Mouse (Mus musculus): ENCODE measurements around the gene Hist1h2ag. TPM values are rescaled to one million over a fixed set of nuclear protein-coding genes. Genes with fewer than 3 reads are reported as not detected.

Hist1h2ag gene
- polyA plus RNA-seq, 1 experiment from 2014 or later = 18.6 TPM

DNA sequence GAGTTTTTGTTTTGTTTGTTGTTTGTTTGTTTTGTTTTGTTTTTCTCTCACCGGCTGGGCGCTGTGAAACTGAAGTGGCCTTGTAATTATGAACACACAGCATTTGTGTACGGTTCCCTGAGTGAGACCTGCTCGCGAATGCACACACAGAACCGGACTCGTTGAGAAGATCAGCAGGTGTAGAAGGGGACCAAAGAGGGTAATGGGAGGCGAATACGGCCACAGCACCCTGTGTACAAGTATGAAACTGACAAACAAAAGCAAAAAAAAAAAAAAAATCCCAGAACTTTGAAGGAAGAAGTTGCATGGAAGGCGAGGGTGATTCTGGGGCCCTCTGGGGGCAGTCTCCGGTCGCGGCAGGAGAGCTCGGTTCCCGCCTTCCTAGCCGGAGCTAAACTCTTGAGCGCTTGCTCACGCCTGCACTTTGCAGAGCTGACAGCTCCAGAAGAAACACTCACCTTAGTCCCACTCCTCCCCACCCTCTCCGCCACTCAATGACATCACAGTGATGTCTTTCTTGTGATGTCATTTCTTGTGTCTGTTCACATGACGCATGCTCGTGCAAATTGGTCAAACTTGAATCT lies 47.3 kb downstream of the Hist1h2ag start:
- Histone ChIP-seq H3K9me3 (replicated peaks) (no peaks in the 10 kb centered on the region), H3K36me3 (no peaks in the 10 kb centered on the region), H3K27me3 (peaks cover 67% of the 10 kb centered on the region), H3K9ac (peak overlapping the region; percentile 56), H3K4me3 (replicated peaks) (peak overlapping the region; percentile 58), H3K4me1 (replicated peaks) (peaks cover 26% of the 10 kb centered on the region), H3K27ac (no peak overlapping the region), H3K4me2 (peak overlapping the region; percentile 76)
- under 1% methylated on average over 21 of the region's 21 CpGs for WGBS (ENCODE audit: insufficient replicate concordance)
- no peak for DNase-seq
- peak; percentile 52 for ATAC-seq (ENCODE audit: low read depth)

DNA sequence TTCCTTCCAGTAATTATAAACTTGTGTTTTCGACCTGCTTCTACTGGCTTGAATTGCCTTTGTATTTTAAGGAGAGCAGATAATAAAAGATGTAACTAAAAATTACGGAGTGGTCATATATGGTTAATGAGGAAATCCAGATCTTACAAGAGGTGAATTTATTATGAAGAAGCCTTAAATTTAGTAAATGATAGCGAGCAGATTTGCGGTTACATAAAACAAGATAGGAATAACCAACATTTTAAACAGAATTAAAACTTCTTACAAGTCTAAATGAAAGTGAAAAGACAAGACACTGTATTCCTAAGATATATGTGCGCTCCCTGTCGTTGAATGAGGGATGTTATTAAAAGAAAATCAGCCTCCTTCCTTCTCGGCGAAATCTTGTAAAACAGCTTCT lies 47.8 kb downstream of the Hist1h2ag start:
- DNase-seq = no peak
- Histone ChIP-seq H3K4me1 (replicated peaks) (peaks cover 26% of the 10 kb centered on the region), H3K27ac (no peak overlapping the region), H3K4me3 (replicated peaks) (peak overlapping the region; percentile 58), H3K9me3 (replicated peaks) (no peaks in the 10 kb centered on the region), H3K4me2 (peak overlapping the region; percentile 76), H3K36me3 (no peaks in the 10 kb centered on the region), H3K9ac (peak overlapping the region; percentile 56), H3K27me3 (peaks cover 62% of the 10 kb centered on the region)
- WGBS (ENCODE audit: insufficient replicate concordance) = 4% methylated on average over 8 of the region's 8 CpGs
- ATAC-seq (ENCODE audit: low read depth) = no peak

DNA sequence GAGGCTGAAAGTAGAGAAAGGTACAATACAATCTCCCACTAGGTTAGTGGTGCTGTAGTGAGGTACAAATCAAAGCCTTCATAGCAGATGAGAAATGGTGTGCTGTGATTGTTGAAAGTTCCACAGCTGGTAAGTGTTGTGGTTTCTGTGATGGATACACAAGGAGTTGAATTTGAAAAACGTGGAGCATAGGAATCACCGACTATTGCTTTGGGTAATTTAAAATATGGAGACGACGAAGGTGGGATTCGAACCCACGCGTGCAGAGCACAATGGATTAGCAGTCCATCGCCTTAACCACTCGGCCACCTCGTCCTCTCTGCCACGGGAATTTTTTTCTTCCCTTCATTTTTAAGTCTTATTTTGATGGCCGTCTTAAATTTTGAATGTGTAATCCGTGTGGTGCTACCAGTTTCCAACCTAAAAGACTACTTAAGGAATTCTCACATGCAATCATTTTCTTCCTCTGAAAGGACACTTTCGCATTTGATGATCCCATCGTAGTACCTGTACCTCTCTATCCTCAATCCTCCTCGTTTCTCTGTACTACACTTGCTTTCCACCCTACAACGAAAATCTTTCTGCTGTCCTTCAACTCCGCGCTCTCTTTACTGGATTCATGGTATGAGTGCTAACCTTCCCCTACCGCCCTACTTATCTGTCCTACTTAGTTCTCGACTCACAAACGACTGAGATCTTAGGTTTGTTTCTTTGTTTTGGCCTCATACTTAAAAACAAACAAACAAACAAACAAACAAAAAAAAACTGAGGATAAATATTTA lies 48.6 kb downstream of the Hist1h2ag start:
- no peak overlapping the region for H3K9ac ChIP-seq
- peaks cover 26% of the 10 kb centered on the region for H3K4me1 ChIP-seq (replicated peaks)
- peak; percentile 80 for ATAC-seq (ENCODE audit: low read depth)
- H3K27ac ChIP-seq = no peak overlapping the region
- H3K36me3 ChIP-seq = no peaks in the 10 kb centered on the region
- peak overlapping the region; percentile 35 for H3K4me3 ChIP-seq (replicated peaks)
- H3K4me2 ChIP-seq = peak overlapping the region; percentile 55
- no peaks in the 10 kb centered on the region for H3K9me3 ChIP-seq (replicated peaks)
- peaks cover 55% of the 10 kb centered on the region for H3K27me3 ChIP-seq
- peak; percentile 67 for DNase-seq
- WGBS (ENCODE audit: insufficient replicate concordance) = under 1% methylated on average over 22 of the region's 22 CpGs

DNA sequence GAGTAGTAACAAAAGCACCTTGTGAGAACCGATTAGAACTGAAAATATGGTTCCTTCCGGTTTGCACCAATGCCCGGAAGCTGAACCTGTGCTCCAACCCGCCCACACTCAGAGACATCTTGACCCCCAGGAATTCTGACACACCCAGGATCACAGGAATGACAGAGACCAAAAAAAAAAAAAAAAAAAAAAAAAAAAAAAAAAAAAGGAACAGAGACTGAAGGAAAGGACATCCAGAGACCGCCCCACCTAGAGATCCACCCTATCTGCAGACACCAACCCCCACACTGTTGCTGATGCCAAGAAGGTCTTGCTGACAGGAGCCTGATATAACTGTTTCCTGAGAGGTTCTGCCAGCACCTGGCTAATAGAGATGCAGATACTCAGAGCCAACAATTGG lies 50.2 kb downstream of the Hist1h2ag start:
- Histone ChIP-seq H3K27ac (no peak overlapping the region), H3K9ac (no peak overlapping the region), H3K36me3 (no peaks in the 10 kb centered on the region), H3K9me3 (replicated peaks) (no peaks in the 10 kb centered on the region), H3K4me1 (replicated peaks) (peaks cover 26% of the 10 kb centered on the region), H3K4me2 (no peak overlapping the region), H3K27me3 (peaks cover 43% of the 10 kb centered on the region), H3K4me3 (replicated peaks) (no peak overlapping the region)
- ATAC-seq (ENCODE audit: low read depth) (no peak), DNase-seq (no peak)
- 61% methylated on average over 5 of the region's 5 CpGs for WGBS (ENCODE audit: insufficient replicate concordance)

Small RNAs within 50 kb of the gene (microRNA-seq; reads per million reads assigned to microRNA genes)
- not detected for gene Gm26300
- gene Gm44390 = not detected
- 0.88 reads per million for gene Gm44486

Other genes starting within 250 kb of the Hist1h2ag start
- 22.0 and 34.4 TPM in 2 replicates for gene Hist1h2bq, start 232.7 kb downstream of the Hist1h2ag start, polyA plus RNA-seq (2015; fragmentation: Nextera tagmentation; extraction: Ambion mirVana)
- 1.4 and 1.6 TPM in 2 replicates for gene Hist1h2ao, start 232.5 kb downstream of the Hist1h2ag start, polyA plus RNA-seq (2015; fragmentation: Nextera tagmentation; extraction: Ambion mirVana)
- not detected in 2 replicates for gene Hist1h4m, start 231.2 kb downstream of the Hist1h2ag start, polyA plus RNA-seq (2015; fragmentation: Nextera tagmentation; extraction: Ambion mirVana)
- gene Hist1h4n, start 210.7 kb downstream of the Hist1h2ag start, polyA plus RNA-seq (2015; fragmentation: Nextera tagmentation; extraction: Ambion mirVana) = 14.8 and 21.6 TPM in 2 replicates
- 4,833 and 5,264 TPM in 2 replicates for gene Hist1h2ap, start 209.4 kb downstream of the Hist1h2ag start, polyA plus RNA-seq (2015; fragmentation: Nextera tagmentation; extraction: Ambion mirVana)
- 22.5 and 35.7 TPM in 2 replicates for gene Hist1h2br, start 209.2 kb downstream of the Hist1h2ag start, polyA plus RNA-seq (2015; fragmentation: Nextera tagmentation; extraction: Ambion mirVana)
- 0.89 and 1.0 TPM in 2 replicates for gene Zfp184, start 97.8 kb downstream of the Hist1h2ag start, polyA plus RNA-seq (2015; fragmentation: Nextera tagmentation; extraction: Ambion mirVana)
- gene Pom121l2, start 61.8 kb downstream of the Hist1h2ag start, polyA plus RNA-seq (2015; fragmentation: Nextera tagmentation; extraction: Ambion mirVana) = not detected in 2 replicates
- gene Prss16, start 33.2 kb downstream of the Hist1h2ag start, polyA plus RNA-seq (2015; fragmentation: Nextera tagmentation; extraction: Ambion mirVana) = 0.25 and 0.39 TPM in 2 replicates
- 3.6 and 18.3 TPM in 2 replicates for gene Hist1h2ah, start 7.4 kb downstream of the Hist1h2ag start, polyA plus RNA-seq (2015; fragmentation: Nextera tagmentation; extraction: Ambion mirVana)
- gene Hist1h2bk, start 7.1 kb downstream of the Hist1h2ag start, polyA plus RNA-seq (2015; fragmentation: Nextera tagmentation; extraction: Ambion mirVana) = 3.5 and 3.7 TPM in 2 replicates
- gene Hist1h4i, start 1.6 kb downstream of the Hist1h2ag start, polyA plus RNA-seq (2015; fragmentation: Nextera tagmentation; extraction: Ambion mirVana) = 38.8 and 52.6 TPM in 2 replicates
- gene Hist1h2bj, start 270 bp upstream of the Hist1h2ag start, polyA plus RNA-seq (2015; fragmentation: Nextera tagmentation; extraction: Ambion mirVana) = 11.6 and 16.7 TPM in 2 replicates
- not detected in 2 replicates for gene Vmn1r188, start 41.5 kb upstream of the Hist1h2ag start, polyA plus RNA-seq (2015; fragmentation: Nextera tagmentation; extraction: Ambion mirVana)
- not detected in 2 replicates for gene Vmn1r189, start 62.9 kb upstream of the Hist1h2ag start, polyA plus RNA-seq (2015; fragmentation: Nextera tagmentation; extraction: Ambion mirVana)
- gene Vmn1r191, start 141.0 kb upstream of the Hist1h2ag start, polyA plus RNA-seq (2015; fragmentation: Nextera tagmentation; extraction: Ambion mirVana) = not detected in 2 replicates
- gene Vmn1r192, start 148.2 kb upstream of the Hist1h2ag start, polyA plus RNA-seq (2015; fragmentation: Nextera tagmentation; extraction: Ambion mirVana) = not detected in 2 replicates
- gene Vmn1r193, start 180.2 kb upstream of the Hist1h2ag start, polyA plus RNA-seq (2015; fragmentation: Nextera tagmentation; extraction: Ambion mirVana) = not detected in 2 replicates
- not detected in 2 replicates for gene Vmn1r194, start 201.3 kb upstream of the Hist1h2ag start, polyA plus RNA-seq (2015; fragmentation: Nextera tagmentation; extraction: Ambion mirVana)
- not detected in 2 replicates for gene Vmn1r195, start 227.6 kb upstream of the Hist1h2ag start, polyA plus RNA-seq (2015; fragmentation: Nextera tagmentation; extraction: Ambion mirVana)
- gene Vmn1r196, start 247.0 kb upstream of the Hist1h2ag start, polyA plus RNA-seq (2015; fragmentation: Nextera tagmentation; extraction: Ambion mirVana) = not detected in 2 replicates

All from liver, embryonic 13.5 days (tissue).